Mouse (Mus musculus) ES-Bruce4 (cell line): ENCODE measurements around the gene Itga9. TPM values are rescaled to one million over a fixed set of nuclear protein-coding genes. Genes with fewer than 3 reads are reported as not detected.

Experiments
- H3K27ac ChIP-seq: 2 replicates; pipeline ENCODE4 v1.5.1; 2012; ENCODE audit warnings: low read length, inconsistent platforms; ENCODE audit not compliant: insufficient read depth
- H3K27me3 ChIP-seq: 2 replicates; pipeline ENCODE4 v1.6.1; 2012; ENCODE audit warnings: mild to moderate bottlenecking, low read length, inconsistent platforms; ENCODE audit not compliant: control insufficient read depth, poor library complexity, insufficient read depth, severe bottlenecking
- H3K36me3 ChIP-seq: 2 replicates; pipeline ENCODE4 v1.6.1; 2012; ENCODE audit warnings: inconsistent platforms, mild to moderate bottlenecking, low read length, moderate library complexity; ENCODE audit not compliant: control insufficient read depth, poor library complexity, insufficient read depth, severe bottlenecking
- H3K4me1 ChIP-seq: one replicate; pipeline ENCODE4 v1.8.1; 2011; ENCODE audit warnings: low read length; ENCODE audit not compliant: control insufficient read depth, insufficient read depth
- H3K4me3 ChIP-seq: 2 replicates; pipeline ENCODE4 v1.5.1; 2011; ENCODE audit warnings: low read depth, mild to moderate bottlenecking, low read length
- H3K9ac ChIP-seq: 2 replicates; pipeline ENCODE4 v1.6.1; 2012; ENCODE audit warnings: low read depth, mild to moderate bottlenecking, inconsistent platforms; ENCODE audit not compliant: poor library complexity, severe bottlenecking
- H3K9me3 ChIP-seq: replicated peaks from 2 replicates; pipeline ENCODE4 v1.6.1; 2012; ENCODE audit warnings: mild to moderate bottlenecking, low read length, inconsistent platforms; ENCODE audit not compliant: control insufficient read depth, poor library complexity, insufficient read depth, severe bottlenecking
- CTCF ChIP-seq: IDR thresholded peaks from one replicate; pipeline ENCODE4 v1.8.1; 2011; ENCODE audit warnings: low read depth, low read length
- EP300 ChIP-seq: IDR thresholded peaks from 2 replicates; pipeline ENCODE4 v1.6.1; 2011; ENCODE audit warnings: low read depth, low read length; ENCODE audit not compliant: insufficient read depth
- POLR2A ChIP-seq: IDR thresholded peaks from one replicate; pipeline ENCODE4 v1.8.1; 2011; ENCODE audit warnings: low read length; ENCODE audit not compliant: insufficient read depth
- polyA plus RNA-seq: library from polyadenylated mRNA; stranded (reverse); fragments of >200 nt; gene quantifications from 2 replicates; pipeline ENCODE4 v1.2.4, GENCODE M21; 2011; ENCODE audit warnings: low read depth; ENCODE audit not compliant: missing spikeins, insufficient read depth, insufficient read length

Itga9 gene
- polyA plus RNA-seq, 1 experiment, result 5.2 TPM

GRCm38 (mm10) chr9:118901917-118902316 is 295.4 kb downstream of the Itga9 start:
- Histone ChIP-seq H3K27me3 (no peaks in the 10 kb centered on the region), H3K36me3 (no peaks in the 10 kb centered on the region), H3K9ac (no peak overlapping the region), H3K4me3 (no peak overlapping the region), H3K9me3 (no peaks in the 10 kb centered on the region), H3K27ac (no peak overlapping the region), H3K4me1 (no peaks in the 10 kb centered on the region)
- TF ChIP-seq EP300, result no peak
- no peak for TF ChIP-seq POLR2A

DNA sequence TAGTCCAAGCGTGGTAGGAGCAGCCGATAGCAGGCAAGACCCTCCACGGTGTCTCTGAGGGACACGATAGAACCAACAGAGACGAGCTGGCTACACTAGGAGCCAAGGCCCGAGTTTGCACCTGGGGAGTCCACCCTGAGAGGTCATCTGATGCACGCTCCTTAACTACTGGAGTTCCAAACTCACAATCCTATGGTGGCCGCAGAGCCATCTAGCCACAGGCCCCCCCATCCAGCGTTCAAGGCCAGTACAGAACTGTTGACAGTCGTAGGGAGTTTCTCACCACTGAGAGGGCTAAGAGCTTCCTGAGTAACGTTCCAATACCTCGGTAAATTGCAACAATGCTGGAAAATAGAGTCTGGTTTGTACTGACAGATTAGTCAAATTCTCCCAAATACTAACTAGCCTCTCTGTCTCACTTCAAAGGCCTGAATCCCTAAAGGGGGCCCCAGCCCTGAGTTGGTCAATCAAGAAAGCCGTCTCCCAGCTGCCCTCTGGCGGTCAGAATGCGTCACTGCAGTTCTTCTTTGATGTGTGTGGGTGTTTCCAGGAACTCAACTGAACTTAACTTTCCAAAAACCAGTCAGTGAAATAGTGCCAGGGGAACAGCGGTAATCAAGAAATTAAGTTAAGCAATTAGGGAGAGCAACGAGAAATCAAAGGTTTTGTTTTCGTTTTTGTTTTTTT is 301.6 kb downstream of the Itga9 start:
- no peak overlapping the region for H3K27ac ChIP-seq
- H3K4me1 ChIP-seq, result no peaks in the 10 kb centered on the region
- no peaks in the 10 kb centered on the region for H3K9me3 ChIP-seq
- H3K9ac ChIP-seq, result no peak overlapping the region
- TF ChIP-seq CTCF (peak; percentile 84), POLR2A (no peak)
- H3K27me3 ChIP-seq, result no peaks in the 10 kb centered on the region
- no peak overlapping the region for H3K4me3 ChIP-seq
- H3K36me3 ChIP-seq, result no peaks in the 10 kb centered on the region

DNA sequence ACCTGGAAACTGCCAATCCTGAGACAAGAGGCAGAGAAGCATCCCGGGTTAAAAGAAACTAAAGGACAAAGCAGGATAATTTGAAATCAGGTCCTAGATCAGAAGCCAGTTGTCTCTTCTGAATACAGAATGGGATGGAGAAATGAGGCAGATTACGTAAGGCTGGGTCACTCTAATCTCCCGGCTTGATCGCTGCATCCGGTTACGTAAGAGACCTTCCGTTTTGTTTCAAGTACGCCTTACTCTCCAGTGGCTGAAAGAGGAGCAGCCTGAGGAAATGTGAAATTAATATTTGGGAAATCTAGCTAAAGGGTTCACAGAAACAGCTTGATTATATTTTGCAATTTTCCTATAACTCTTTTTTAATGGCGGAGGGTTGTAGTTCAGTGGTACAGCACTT is 306.6 kb downstream of the Itga9 start:
- no peak for TF ChIP-seq CTCF
- no peak for TF ChIP-seq EP300
- TF ChIP-seq POLR2A, result no peak
- no peak overlapping the region for H3K27ac ChIP-seq
- no peak overlapping the region for H3K9ac ChIP-seq
- H3K9me3 ChIP-seq, result no peaks in the 10 kb centered on the region
- no peak overlapping the region for H3K4me3 ChIP-seq
- H3K27me3 ChIP-seq, result no peaks in the 10 kb centered on the region
- no peaks in the 10 kb centered on the region for H3K4me1 ChIP-seq
- no peaks in the 10 kb centered on the region for H3K36me3 ChIP-seq

GRCm38 (mm10) chr9:118913613-118914012 is 307.1 kb downstream of the Itga9 start:
- Histone ChIP-seq H3K4me3 (no peak overlapping the region), H3K9ac (no peak overlapping the region), H3K36me3 (no peaks in the 10 kb centered on the region), H3K27me3 (no peaks in the 10 kb centered on the region), H3K27ac (no peak overlapping the region), H3K4me1 (no peaks in the 10 kb centered on the region), H3K9me3 (no peaks in the 10 kb centered on the region)
- TF ChIP-seq EP300 (no peak), POLR2A (no peak), CTCF (no peak)

GRCm38 (mm10) chr9:118914589-118914988 is 308.1 kb downstream of the Itga9 start:
- TF ChIP-seq EP300, result no peak
- TF ChIP-seq POLR2A, result no peak
- no peak for TF ChIP-seq CTCF
- Histone ChIP-seq H3K4me1 (no peaks in the 10 kb centered on the region), H3K36me3 (no peaks in the 10 kb centered on the region), H3K27ac (no peak overlapping the region), H3K4me3 (no peak overlapping the region), H3K27me3 (no peaks in the 10 kb centered on the region), H3K9me3 (no peaks in the 10 kb centered on the region), H3K9ac (0 out of 2 replicates have a peak overlapping the region, but pooled peaks have one; percentile 7)

- Histone ChIP-seq H3K27ac (no peak overlapping the region), H3K4me1 (no peaks in the 10 kb centered on the region), H3K9ac (no peak overlapping the region), H3K27me3 (no peaks in the 10 kb centered on the region), H3K36me3 (no peaks in the 10 kb centered on the region), H3K4me3 (no peak overlapping the region), H3K9me3 (no peaks in the 10 kb centered on the region)
- TF ChIP-seq EP300 (no peak), POLR2A (no peak), CTCF (peak; percentile 80)
Observed at GRCm38 (mm10) chr9:118915290-118915689, 308.8 kb downstream of the Itga9 start.
